Mouse (Mus musculus): ENCODE results near the gene Arhgef18.

The Arhgef18 gene

DNA sequence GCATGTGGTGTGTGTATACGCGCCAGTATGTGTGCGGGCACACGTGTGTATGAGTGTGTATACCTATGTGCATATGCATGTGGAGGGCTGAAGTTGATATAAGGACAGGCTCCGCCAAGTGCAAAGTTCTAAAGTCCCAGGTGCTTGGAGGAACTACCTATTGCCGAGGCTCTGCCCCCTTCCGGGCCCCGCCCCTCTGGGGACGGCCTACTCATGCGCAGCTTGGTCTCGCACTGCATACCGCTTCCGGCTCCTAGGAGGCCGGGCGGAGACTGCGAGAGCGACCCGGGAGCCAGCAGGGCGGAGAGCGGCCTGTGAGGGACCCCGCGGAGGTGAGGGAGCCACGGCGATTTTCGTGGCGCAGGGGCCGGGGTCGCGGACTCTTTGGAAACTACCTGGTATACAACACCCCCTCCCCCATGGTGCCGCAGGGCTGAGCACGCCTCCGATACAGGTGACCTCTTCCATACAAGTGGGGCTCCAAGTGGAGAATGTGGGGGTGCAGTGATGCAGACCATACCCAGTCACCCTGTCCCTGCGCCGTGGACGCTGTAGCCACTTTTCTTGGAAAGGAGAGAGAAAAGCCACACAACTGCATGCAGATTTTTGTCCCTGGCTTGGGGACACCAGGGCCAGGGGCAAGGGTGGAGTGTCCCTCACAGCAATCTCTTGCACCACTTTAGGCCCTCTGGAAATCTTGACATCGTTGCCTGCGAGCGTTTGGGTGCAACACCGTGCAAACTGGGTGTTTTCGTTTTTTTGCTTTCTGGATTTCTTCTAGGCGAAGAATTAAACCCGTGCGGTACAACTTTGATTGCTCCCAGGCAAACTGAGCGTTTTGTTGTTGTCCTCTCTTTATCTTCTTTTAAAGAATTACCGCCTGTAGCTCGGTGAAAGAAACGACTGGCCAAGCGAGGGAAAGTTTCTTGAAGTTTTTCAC, at the start of gene Arhgef18:
Gene Arhgef18 (plus strand): TSS at position 236 of the 940 bp plus-strand sequence.
- in situ Hi-C loops (cut with MboI) = no loop called here

DNA sequence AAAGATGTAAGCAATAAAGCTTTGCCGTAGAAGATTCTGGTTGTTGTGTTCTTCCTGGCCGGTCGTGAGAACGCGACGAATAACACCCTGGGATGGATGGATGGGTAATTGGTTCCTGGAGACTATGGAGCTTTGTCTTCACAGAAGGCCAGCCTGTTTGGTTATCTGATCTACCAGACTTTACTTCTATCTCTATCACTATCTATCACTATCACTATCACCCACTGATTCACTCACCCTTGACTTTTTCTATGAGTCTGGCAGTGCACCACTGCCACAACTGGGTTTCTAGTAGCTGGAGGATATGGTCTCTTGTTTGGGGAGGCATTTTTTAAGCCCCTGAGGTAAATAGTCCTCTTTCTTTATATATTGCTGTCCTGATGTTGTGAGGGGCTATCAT, 47.5 kb upstream of the Arhgef18 start:
- in situ Hi-C loops (cut with MboI) = no loop called here

DNA sequence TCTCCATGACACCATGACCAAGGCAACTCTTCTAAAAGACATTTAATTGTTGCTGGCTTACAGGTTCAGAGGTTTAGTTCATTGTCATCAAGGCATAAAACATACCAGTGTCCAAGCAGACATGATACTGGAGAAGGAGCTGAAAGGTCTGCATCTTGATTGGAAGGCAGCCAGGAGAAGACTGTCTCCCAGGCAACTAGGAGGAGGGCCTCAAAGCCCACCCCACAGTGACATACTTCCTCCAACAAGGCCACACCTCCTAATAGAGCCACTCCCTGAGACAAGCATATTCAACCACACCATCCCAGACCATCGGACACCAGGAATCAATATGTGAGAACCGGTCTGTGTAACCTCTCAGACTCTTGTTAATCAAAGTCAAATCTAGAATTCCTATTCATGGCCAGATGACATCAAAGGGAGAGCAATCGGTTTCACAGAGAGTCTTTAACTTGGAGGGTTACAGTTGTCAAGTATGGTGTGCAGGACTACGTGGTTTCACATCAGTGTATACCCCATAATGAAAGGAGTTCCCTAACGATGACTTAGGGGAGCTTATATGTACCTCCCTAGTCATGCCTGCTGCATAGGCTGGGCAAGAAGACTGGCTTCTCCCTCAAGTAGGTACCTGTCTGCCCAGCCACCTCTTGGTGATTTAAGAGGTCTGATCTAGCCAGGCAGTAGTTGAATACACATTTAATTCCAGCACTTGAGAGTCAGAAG, 46.0 kb upstream of the Arhgef18 start:
- in situ Hi-C loops (cut with MboI) = no loop called here

DNA sequence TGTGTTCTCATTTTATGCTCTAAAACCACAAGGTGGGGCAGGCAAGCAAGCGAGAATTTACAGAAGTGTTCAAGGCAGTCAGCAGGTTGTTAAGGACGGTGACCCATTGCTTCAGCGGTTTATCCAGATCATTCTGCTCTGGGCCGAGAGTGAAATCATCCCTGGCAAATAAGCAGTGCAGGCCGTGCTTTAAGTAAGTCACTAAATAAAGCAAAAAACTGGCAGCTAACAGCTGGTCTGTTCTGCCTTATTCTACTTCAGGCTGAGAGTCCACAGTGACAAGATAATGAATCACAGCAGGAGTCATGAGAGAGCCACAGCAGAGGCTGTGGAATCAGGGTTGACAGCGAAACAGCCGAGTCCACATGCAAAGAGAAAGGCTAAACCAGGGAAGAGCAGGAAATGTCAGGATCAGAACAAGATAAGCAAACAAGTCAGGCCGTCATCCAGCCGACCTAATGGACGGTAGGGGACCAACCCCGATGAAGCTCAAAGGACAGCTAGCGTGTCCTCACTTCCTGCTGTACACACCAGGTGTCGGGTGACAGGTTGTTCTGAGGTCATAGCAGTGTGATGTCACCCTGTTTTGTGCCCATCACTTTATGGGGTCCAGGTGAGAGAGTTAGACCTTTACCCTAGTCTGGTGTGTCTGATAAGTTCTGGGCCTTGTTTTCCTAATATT, 44.5 kb upstream of the Arhgef18 start:
- in situ Hi-C loops (cut with MboI) = no loop called here

DNA sequence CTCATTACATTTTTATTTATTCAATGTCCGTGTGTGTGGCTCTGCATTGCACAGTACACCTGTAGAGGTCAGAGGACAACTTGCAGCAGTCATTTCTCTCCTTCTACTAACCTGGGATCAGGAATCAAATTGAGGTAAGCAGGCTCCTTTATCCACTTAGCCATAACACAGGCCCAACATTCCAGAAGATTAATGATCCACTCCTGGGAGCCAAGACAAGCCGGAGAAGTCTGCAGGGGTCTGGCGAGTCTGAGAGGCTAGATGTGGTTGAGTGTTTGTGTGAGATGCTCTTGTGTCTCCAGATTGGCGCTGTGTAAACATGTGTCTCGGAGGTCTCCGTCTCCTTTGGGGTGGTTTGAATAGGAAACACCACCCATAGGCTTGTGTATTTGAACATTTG, 42.1 kb upstream of the Arhgef18 start:
- in situ Hi-C loops (cut with MboI) = no loop called here

DNA sequence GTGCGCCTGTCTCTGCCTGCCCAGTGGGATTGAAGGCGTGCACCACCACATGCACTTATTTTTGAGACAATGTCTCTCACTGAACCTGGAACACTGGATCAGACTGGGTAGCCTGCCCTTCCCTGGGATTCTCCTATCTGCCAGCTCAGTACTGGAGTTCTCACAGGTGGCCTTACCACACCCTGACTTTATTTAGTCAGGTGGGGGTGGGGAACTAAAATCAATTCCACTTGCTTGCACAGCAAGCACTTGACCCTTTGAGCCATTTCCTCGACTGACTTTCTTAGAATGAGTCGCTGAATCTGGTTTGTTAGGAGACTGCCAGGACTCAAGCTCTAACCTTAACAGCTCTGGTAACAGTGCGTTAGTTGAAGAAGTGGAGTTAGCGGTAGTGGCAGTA, 40.1 kb upstream of the Arhgef18 start:
- in situ Hi-C loops (cut with MboI) = no loop called here

DNA sequence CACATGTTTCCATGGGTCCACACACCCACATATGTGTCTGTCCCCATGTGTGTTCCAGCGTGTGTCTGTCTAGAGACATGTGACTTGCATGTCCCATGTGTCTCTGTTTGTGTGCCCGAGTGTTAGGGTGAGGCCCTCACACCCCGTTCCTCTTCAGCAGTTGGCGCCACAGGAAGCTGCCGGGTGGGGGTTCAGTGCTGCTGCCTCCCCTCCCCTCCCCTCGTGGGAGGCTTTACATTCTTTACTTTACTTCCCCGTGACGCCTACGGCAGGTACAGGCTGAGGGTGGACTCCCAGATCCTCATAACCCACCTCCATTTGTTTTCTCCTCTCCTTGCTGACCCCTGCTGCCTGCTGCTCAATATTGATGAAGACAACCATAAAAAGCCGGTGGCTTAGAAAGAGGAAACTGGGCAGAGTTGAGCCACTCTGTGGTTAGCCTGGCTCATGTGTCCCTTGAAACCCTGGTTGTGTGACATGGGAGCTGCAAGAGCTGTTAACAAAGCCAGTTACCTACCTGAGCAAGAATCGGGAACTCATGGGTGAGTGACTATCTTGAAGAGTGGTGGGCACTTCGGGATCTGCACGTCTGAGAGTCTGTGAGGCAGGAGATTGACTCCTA, 39.5 kb upstream of the Arhgef18 start, which contains the start of gene A430078G23Rik:
Gene A430078G23Rik (plus strand): TSS at position 227 of the 622 bp plus-strand sequence.
- in situ Hi-C loops (cut with MboI) = no loop called here

DNA sequence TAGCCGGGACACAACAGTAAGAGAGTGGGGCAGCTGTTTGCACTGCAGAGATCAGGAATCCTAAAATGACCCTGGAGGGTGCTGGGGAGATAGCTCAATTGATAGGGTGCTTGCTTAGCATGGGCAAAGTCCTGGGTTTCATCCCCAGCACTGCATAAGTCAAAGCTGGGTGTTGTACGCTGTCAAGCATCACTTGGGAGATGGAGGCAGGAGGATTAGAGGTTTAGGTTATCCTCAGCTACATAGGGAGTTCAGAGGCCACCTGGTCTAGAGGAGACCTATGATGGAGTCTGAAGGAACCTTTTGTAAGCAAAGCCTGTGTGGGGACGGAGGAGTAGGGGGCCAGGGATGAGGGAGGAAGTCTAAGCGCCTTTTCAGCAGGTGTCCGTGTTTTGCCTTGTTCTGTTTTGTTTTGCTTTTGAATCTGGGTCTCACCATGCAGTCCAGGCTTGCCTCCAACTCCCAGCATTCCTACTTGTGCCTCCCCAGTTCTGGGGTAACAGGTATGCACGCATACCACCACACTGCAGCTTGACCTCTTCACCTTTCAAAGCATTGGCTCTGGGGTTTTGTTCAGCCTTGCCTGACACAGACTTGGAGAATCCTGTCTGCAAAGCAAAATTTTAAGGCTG, 38.9 kb upstream of the Arhgef18 start:
- in situ Hi-C loops (cut with MboI) = no loop called here

DNA sequence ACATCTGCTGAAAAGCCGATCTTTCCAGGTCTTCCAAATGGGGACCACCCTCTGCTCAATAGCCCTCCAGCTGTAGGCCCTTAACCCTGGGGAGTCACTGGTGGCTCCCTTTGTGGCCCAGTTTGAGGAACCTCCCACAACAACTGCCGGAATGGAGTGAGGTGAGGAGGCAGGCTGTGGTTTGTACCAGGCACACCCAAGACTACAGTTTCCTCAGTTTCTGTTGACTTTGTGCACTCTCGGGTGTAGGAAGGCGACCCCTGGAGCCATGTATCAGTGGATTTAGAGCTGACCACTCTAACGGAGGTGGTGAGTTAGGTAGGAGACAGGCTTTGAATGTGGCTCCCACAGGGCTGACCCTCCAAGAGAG, 38.4 kb upstream of the Arhgef18 start:
- in situ Hi-C loops (cut with MboI) = no loop called here

DNA sequence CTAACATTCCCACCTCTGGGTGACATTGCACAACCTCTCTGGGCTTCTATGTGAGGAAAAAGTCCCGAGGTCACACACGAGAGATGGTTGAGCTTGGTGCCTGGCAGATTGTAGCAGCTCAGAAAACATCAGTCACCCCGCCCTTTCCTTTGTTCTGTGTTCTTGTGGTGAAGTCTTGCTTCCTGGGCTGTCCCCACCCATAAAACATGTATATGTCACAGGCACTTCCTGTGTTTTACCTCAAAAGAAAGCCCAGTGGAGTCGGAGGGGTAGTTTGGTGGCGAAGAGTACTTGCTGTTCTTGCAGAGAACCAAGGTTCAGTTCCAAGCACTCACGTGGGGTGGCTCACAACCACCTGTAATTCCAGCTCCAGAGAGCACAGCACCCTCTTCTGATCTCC, 37.2 kb upstream of the Arhgef18 start:
- in situ Hi-C loops (cut with MboI) = no loop called here

DNA sequence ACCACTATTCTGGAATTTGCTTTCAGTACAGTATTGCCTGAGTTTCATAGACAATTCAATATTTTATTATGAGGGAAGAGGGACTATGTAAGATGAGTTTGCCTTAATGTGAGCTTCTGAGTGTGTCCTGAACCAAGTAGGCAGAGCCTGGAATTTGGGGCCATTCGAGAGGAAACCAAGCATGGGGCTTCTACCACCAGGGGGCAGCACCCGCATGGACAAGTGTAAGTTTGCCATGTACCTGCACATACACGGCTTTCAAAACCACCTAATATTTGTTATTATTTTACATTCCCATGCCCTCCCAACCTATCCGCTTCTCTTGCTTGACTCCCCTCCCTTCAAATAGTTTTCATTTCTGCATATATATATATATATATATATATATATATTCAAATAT, 34.7 kb upstream of the Arhgef18 start:
- in situ Hi-C loops (cut with MboI) = no loop called here

DNA sequence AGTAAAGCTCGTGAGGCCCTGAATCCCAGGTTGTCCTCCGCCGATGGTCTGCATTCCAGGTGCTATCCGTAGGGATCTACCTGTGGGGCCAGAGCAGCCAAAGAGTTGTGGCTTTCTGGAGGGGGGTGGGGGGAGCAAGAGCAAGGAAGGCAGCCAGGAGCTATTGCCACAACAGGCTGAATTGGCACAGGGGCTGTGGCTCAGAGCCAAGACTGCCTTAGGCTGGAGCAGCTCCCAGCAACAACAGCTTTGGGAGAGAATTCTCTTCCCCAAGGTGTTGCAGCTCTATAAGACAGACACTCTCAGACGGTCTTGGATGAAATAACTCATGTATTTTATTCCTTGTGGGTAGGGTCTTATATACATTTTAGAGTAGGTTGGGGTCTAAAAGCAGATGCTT, 25.7 kb upstream of the Arhgef18 start:
- in situ Hi-C loops (cut with MboI) = no loop called here

DNA sequence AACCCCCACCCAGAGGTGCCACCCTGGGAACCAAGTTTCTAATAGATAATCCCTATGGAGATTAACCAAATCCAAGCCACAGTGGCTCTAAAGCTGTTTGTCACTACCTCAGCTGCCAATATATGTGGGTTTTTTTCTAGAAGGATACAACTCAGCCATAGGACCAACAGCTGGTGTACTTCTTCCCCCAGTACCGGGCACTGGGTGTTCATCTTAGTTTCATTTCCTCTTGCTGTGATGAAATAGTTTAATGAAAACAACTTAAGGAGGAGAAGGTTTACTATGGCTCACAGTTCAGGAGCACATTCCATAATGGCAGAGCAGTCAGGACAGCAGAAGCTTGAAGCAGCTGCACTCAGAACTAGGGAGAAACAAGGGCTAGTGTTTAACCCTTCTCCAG, 24.7 kb upstream of the Arhgef18 start:
- in situ Hi-C loops (cut with MboI) = no loop called here

DNA sequence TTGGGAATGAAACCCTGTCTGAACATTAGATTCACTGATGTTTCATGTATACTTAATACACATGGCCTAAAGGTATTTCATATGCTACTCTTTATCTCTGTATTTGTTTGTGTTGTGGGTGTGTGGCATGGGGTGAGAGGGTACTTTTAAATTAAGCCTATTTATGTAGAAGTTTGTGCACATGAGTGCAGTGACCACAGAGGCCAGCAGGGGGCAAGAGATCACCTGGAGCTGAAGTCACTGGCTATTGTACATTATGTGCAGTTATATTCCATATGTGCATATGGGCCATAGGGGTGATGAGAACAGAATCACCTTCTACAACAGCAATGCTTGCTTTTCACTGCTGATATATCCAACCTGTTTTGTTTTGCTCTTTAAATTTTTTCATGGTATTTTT, 17.1 kb upstream of the Arhgef18 start:
- in situ Hi-C loops (cut with MboI) = no loop called here

DNA sequence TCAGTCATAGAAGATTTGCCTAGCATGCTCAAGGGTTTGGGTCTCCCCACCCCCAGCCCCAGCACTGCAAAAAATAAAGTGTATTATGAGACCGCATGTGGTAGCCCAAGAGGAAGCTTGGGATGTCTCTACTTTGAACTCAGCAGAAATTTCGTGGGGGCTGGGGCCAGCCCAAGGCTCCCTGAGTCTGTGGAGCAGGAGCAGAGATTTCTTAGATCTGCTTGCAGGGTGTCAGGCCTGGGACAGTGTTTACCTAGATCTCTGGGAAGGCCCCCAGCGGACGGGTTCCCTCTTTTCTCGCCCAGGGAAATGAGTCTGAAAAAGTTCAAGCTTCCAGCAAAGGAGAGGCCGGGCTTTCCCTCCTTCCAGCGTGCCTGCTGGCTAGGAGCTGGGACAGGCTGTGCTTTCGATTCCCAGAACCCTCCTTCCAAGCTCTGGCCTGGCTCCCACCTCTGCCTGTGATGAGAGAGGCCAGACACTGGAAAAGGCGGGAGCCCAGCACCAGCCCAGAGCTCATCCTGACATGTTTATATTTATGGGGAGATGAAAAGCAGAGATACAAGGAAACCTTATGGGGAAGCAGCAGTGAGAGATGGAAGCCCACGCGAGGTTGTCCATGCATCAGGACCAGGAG, 16.0 kb upstream of the Arhgef18 start:
- in situ Hi-C loops (cut with MboI) = no loop called here

DNA sequence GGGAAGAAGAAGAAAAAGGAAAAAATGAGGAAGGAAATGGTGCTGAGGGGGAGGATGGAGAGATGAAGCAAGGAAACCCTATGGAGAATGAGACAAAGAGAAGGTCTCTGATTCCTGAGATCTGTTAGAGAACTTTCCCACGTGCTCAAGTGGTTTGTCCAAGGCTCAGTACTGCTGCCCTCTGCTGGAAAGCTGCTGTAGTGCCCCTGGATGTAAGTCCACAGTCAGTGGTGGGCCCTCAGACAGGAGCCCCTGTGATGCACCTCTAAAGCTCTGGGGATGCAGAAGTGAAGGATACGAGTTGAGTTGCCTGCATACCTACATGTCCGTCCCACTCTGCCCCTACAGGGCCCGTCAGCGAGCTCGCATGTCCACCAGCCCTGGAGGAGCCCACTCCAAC, 5.5 kb upstream of the Arhgef18 start:
- in situ Hi-C loops (cut with MboI) = no loop called here

DNA sequence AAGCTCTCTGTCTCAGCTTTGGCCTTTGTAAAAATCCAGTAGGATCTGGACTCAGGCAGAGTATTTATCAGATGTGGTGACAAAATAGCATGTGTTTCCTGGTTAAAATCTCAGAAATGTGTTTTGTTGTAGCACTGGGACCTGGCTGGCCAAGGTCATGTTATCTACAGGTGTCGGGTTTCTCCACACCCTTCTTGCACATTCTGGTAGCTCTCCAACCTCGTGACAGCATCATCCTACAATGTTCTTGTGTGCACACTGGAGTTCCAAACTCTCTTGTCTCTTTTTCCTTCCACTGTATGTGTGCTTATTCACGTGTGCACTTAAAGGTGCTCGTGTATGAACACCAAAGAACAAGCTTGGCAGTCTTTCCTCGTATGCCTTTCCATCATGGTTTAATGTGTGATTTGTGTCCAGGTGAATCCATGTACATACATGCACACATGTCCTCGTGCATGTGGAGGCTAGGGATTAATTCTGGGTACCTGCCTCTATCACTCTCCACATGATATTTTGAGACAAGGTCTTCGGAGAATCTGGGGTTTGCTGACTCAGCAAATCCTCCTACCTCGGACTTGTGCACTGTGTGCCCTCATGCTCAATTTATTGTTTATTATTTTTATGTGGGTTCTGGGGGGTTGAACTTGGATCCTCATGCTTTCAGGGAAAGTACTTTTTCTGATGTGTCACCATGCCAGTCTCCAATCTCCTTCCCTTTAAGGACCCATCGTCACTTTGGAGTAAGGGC, 4.0 kb upstream of the Arhgef18 start:
- in situ Hi-C loops (cut with MboI) = no loop called here

DNA sequence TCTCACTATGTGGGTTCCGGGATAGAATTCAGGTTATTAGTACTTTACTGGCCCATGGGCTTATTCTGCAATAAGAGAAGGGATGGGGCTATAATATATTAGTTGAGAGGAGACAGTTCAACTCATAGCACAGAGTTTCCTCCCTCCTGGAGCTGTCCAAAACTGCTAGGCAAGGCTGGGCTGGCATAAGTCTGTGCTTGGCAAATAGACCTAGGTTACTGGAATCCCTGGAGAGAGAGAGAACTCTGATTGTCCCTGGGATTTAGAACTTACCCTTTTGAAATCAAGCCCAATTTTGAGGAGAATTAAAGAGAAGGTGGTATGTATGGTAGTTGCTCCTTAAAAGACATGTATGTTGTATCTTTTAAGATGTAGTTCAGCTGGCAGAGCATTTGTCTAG, 3.3 kb upstream of the Arhgef18 start:
- in situ Hi-C loops (cut with MboI) = no loop called here

DNA sequence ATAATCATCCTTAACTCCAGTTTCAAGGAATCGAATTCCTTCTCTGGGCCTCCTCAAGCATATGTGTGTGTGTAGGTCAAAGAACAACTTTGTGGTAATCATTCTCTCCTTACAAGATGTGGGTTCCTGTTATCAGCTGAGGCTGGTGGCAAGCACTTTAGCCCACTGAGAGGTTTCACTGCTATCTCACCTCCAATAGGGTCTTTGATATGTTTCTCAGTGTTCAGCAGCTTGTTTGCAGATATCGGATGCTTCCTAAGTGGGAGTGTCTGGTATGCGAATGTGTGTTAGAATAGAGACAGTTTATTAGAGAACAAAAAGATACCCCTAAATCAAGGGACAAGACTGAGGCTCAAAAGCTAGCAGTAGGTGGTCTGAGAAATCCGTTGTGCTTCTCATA, 513 bp upstream of the Arhgef18 start:
- in situ Hi-C loops (cut with MboI) = no loop called here

DNA sequence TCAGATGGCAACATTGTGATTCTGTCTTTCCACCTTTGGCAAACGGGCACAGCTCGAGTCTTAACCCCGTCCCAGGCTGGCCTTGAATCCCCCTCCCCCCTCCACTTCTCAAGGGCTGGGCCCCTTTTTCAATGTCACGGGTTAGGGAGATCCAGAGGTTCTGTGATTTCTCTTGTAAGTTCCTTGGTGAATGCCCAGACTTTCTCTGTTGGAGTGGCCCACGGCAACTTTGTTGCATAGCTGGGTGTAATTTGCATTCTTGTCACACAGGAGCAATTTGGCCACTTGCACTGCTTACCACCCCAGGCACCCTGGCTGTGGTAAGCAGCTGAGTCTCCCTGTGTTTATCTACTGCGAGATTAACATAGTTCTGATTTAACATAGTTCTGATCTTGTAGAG, 1.8 kb downstream of the Arhgef18 start:
- in situ Hi-C loops (cut with MboI) = no loop called here
